Mouse (Mus musculus): ENCODE measurements at regions not wholly inside any gene's neighbourhood (a gene's known extent, or its start where the extent isn't known, plus 50 kb on each side); places are given as distances from the start of the nearest gene placed in this dataset.
A peak's percentile ranks its signal among the peaks of the same experiment; 100 is the strongest.

- DNase-seq (ENCODE audit: low spot score) (no peak), ATAC-seq (ENCODE audit: low FRiP score) (no peak)
- no peak overlapping the region for H3K4me3 ChIP-seq (replicated peaks; ENCODE audit: low read length)
- H3K4me1 ChIP-seq (replicated peaks; ENCODE audit: control insufficient read depth, insufficient read depth, low read length), result peaks cover 43% of the 10 kb centered on the region
- no peaks in the 10 kb centered on the region for H3K9me3 ChIP-seq (ENCODE audit: control insufficient read depth, low read length)
- H3K4me2 ChIP-seq (replicated peaks), result no peak overlapping the region
- 78% methylated on average over 9 of the region's 9 CpGs for WGBS
- H3K36me3 ChIP-seq (replicated peaks; ENCODE audit: control insufficient read depth, insufficient read depth), result no peaks in the 10 kb centered on the region
- H3K9ac ChIP-seq, result no peak overlapping the region
- H3K27me3 ChIP-seq (ENCODE audit: control insufficient read depth, insufficient read depth, low read length), result no peaks in the 10 kb centered on the region
- no peak overlapping the region; the same call in 1 of the 2 replicates for H3K27ac ChIP-seq
These were observed 108.2 kb downstream of the Tomm20 start for GRCm38 (mm10) chr8:126837318-126838025.

- no peak for ATAC-seq (ENCODE audit: low FRiP score)
- H3K4me1 ChIP-seq (replicated peaks; ENCODE audit: control insufficient read depth, insufficient read depth, low read length), result peaks cover 43% of the 10 kb centered on the region
These were observed 110.1 kb downstream of the Tomm20 start for GRCm38 (mm10) chr8:126835554-126835953.

GRCm38 (mm10) chr8:126833471-126834453, 111.9 kb downstream of the Tomm20 start:
- Histone ChIP-seq H3K36me3 (replicated peaks; ENCODE audit: control insufficient read depth, insufficient read depth) (no peaks in the 10 kb centered on the region), H3K9ac (no peak overlapping the region), H3K4me3 (replicated peaks; ENCODE audit: low read length) (no peak overlapping the region), H3K9me3 (ENCODE audit: control insufficient read depth, low read length) (no peaks in the 10 kb centered on the region), H3K4me1 (replicated peaks; ENCODE audit: control insufficient read depth, insufficient read depth, low read length) (peaks cover 25% of the 10 kb centered on the region), H3K27me3 (ENCODE audit: control insufficient read depth, insufficient read depth, low read length) (no peaks in the 10 kb centered on the region), H3K27ac (peak overlapping the region; percentile 67), H3K4me2 (replicated peaks) (no peak overlapping the region)
- DNase-seq (ENCODE audit: low spot score), result no peak
- no peak for ATAC-seq (ENCODE audit: low FRiP score)
- WGBS, result 70% methylated on average over 19 of the region's 19 CpGs

More at GRCm38 (mm10) chr8:126835554-126835953, 110.1 kb downstream of the Tomm20 start:
- Histone ChIP-seq H3K9ac (no peak overlapping the region), H3K27me3 (ENCODE audit: control insufficient read depth, insufficient read depth, low read length) (no peaks in the 10 kb centered on the region), H3K9me3 (ENCODE audit: control insufficient read depth, low read length) (no peaks in the 10 kb centered on the region), H3K4me3 (replicated peaks; ENCODE audit: low read length) (no peak overlapping the region), H3K36me3 (replicated peaks; ENCODE audit: control insufficient read depth, insufficient read depth) (no peaks in the 10 kb centered on the region), H3K27ac (no peak overlapping the region), H3K4me2 (replicated peaks) (no peak overlapping the region)
- DNase-seq (ENCODE audit: low spot score), result no peak
- 84% methylated on average over 7 of the region's 7 CpGs for WGBS

- no peaks in the 10 kb centered on the region for H3K27me3 ChIP-seq (ENCODE audit: control insufficient read depth, insufficient read depth, low read length)
- H3K9ac ChIP-seq, result no peak overlapping the region
- H3K36me3 ChIP-seq (replicated peaks; ENCODE audit: control insufficient read depth, insufficient read depth), result no peaks in the 10 kb centered on the region
- H3K4me3 ChIP-seq (replicated peaks; ENCODE audit: low read length), result no peak overlapping the region
- no peak overlapping the region for H3K4me2 ChIP-seq (replicated peaks)
- no peaks in the 10 kb centered on the region for H3K9me3 ChIP-seq (ENCODE audit: control insufficient read depth, low read length)
- peaks cover 18% of the 10 kb centered on the region for H3K4me1 ChIP-seq (replicated peaks; ENCODE audit: control insufficient read depth, insufficient read depth, low read length)
- DNase-seq (ENCODE audit: low spot score) (no peak), ATAC-seq (ENCODE audit: low FRiP score) (no peak)
- WGBS, result 29% methylated on average over 5 of the region's 5 CpGs
- H3K27ac ChIP-seq, result peak overlapping the region; percentile 67
These were observed 112.6 kb downstream of the Tomm20 start for GRCm38 (mm10) chr8:126833006-126833405.

GRCm38 (mm10) chr8:126832163-126832978, 113.3 kb downstream of the Tomm20 start:
- H3K27me3 ChIP-seq (ENCODE audit: control insufficient read depth, insufficient read depth, low read length), result no peaks in the 10 kb centered on the region
- H3K9me3 ChIP-seq (ENCODE audit: control insufficient read depth, low read length), result no peaks in the 10 kb centered on the region
- no peak overlapping the region for H3K4me3 ChIP-seq (replicated peaks; ENCODE audit: low read length)
- H3K4me2 ChIP-seq (replicated peaks), result no peak overlapping the region
- H3K9ac ChIP-seq, result no peak overlapping the region
- DNase-seq (ENCODE audit: low spot score), result no peak
- no peaks in the 10 kb centered on the region for H3K36me3 ChIP-seq (replicated peaks; ENCODE audit: control insufficient read depth, insufficient read depth)
- peak overlapping the region; percentile 67 for H3K27ac ChIP-seq
- no peak for ATAC-seq (ENCODE audit: low FRiP score)
- WGBS, result 79% methylated on average over 12 of the region's 12 CpGs
- peaks cover 16% of the 10 kb centered on the region for H3K4me1 ChIP-seq (replicated peaks; ENCODE audit: control insufficient read depth, insufficient read depth, low read length)

GRCm38 (mm10) chr8:126831312-126832162, 114.1 kb downstream of the Tomm20 start:
- DNase-seq (ENCODE audit: low spot score) (no peak), ATAC-seq (ENCODE audit: low FRiP score) (no peak)
- 94% methylated on average over 16 of the region's 16 CpGs for WGBS
- Histone ChIP-seq H3K4me3 (replicated peaks; ENCODE audit: low read length) (no peak overlapping the region), H3K4me2 (replicated peaks) (no peak overlapping the region), H3K36me3 (replicated peaks; ENCODE audit: control insufficient read depth, insufficient read depth) (no peaks in the 10 kb centered on the region), H3K9ac (no peak overlapping the region), H3K9me3 (ENCODE audit: control insufficient read depth, low read length) (no peaks in the 10 kb centered on the region), H3K27ac (no peak overlapping the region), H3K4me1 (replicated peaks; ENCODE audit: control insufficient read depth, insufficient read depth, low read length) (peaks cover 25% of the 10 kb centered on the region), H3K27me3 (ENCODE audit: control insufficient read depth, insufficient read depth, low read length) (no peaks in the 10 kb centered on the region)

GRCm38 (mm10) chr8:126830242-126830530, 115.5 kb downstream of the Tomm20 start:
- no peak overlapping the region for H3K27ac ChIP-seq
- H3K9me3 ChIP-seq (ENCODE audit: control insufficient read depth, low read length), result no peaks in the 10 kb centered on the region
- no peaks in the 10 kb centered on the region for H3K27me3 ChIP-seq (ENCODE audit: control insufficient read depth, insufficient read depth, low read length)
- no peak overlapping the region for H3K4me3 ChIP-seq (replicated peaks; ENCODE audit: low read length)
- H3K4me1 ChIP-seq (replicated peaks; ENCODE audit: control insufficient read depth, insufficient read depth, low read length), result peaks cover 36% of the 10 kb centered on the region
- DNase-seq (ENCODE audit: low spot score), result no peak
- no peak overlapping the region for H3K9ac ChIP-seq
- no peak for ATAC-seq (ENCODE audit: low FRiP score)
- H3K36me3 ChIP-seq (replicated peaks; ENCODE audit: control insufficient read depth, insufficient read depth), result no peaks in the 10 kb centered on the region
- no peak overlapping the region for H3K4me2 ChIP-seq (replicated peaks)
- WGBS, result 48% methylated on average over 5 of the region's 5 CpGs

GRCm38 (mm10) chr8:126829376-126830241, 116.0 kb downstream of the Tomm20 start:
- no peak for ATAC-seq (ENCODE audit: low FRiP score)

More at GRCm38 (mm10) chr8:126829376-126830241, 116.0 kb downstream of the Tomm20 start:
- Histone ChIP-seq H3K4me1 (replicated peaks; ENCODE audit: control insufficient read depth, insufficient read depth, low read length) (peaks cover 35% of the 10 kb centered on the region), H3K27ac (no peak overlapping the region), H3K36me3 (replicated peaks; ENCODE audit: control insufficient read depth, insufficient read depth) (no peaks in the 10 kb centered on the region), H3K27me3 (ENCODE audit: control insufficient read depth, insufficient read depth, low read length) (no peaks in the 10 kb centered on the region), H3K4me2 (replicated peaks) (no peak overlapping the region), H3K9me3 (ENCODE audit: control insufficient read depth, low read length) (no peaks in the 10 kb centered on the region), H3K4me3 (replicated peaks; ENCODE audit: low read length) (no peak overlapping the region), H3K9ac (no peak overlapping the region)
- DNase-seq (ENCODE audit: low spot score), result no peak
- 75% methylated on average over 17 of the region's 17 CpGs for WGBS

Measured in hindbrain, embryonic 14.5 days (tissue).